Mouse (Mus musculus): Measurements from ENCODE around the gene D630039A03Rik. TPM values are rescaled to one million over a fixed set of nuclear protein-coding genes. Genes with fewer than 3 reads are reported as not detected.

The D630039A03Rik gene
- polyA plus RNA-seq (2021; fragmentation: Nextera tagmentation) = 0.11 TPM in 1 of 2 replicates, not detected in the other
- long read RNA-seq, experiment 1, partial matches to known transcripts = 0 of 2 reads
- long read RNA-seq, experiment 1, other reads (novel, unspliced or antisense) = 0 of 2 reads
- long read RNA-seq, experiment 2 = 0 reads

GRCm38 (mm10) chr4:57916201-57916661 is at the start of gene D630039A03Rik:
D630039A03Rik (minus strand) TSS chr4:57916297.

GRCm38 (mm10) chr4:57956029-57956960 is 40.2 kb upstream of the D630039A03Rik start, which contains the start of gene Txn1:
Txn1 (minus strand) TSS chr4:57956411.

Other genes starting within 250 kb of the D630039A03Rik start
- 6.4 and 7.1 TPM in 2 replicates for gene Akap2, start 198.6 kb downstream of the D630039A03Rik start, polyA plus RNA-seq (2021; fragmentation: Nextera tagmentation)
- 140 and 141 TPM in 2 replicates for gene Txn1, start 40.1 kb upstream of the D630039A03Rik start, polyA plus RNA-seq (2021; fragmentation: Nextera tagmentation)
- not detected in 2 replicates for gene Txndc8, start 92.8 kb upstream of the D630039A03Rik start, polyA plus RNA-seq (2021; fragmentation: Nextera tagmentation)

All from left cerebral cortex, adult 6 months (tissue).